Mouse (Mus musculus) embryonic fibroblast, embryonic 13.5 days (primary cell): ENCODE measurements around the gene Nme7.

Source experiments
- CTCF ChIP-seq: IDR thresholded peaks from 2 replicates; pipeline ENCODE4 v1.5.1; 2011; ENCODE audit warnings: mild to moderate bottlenecking, control low read depth, low read length, moderate library complexity, borderline replicate concordance; ENCODE audit not compliant: insufficient read depth
- POLR2A ChIP-seq: IDR thresholded peaks from 2 replicates; pipeline ENCODE4 v1.6.1; 2011; ENCODE audit warnings: low read depth, mild to moderate bottlenecking, control low read depth, low read length, moderate library complexity

DNA sequence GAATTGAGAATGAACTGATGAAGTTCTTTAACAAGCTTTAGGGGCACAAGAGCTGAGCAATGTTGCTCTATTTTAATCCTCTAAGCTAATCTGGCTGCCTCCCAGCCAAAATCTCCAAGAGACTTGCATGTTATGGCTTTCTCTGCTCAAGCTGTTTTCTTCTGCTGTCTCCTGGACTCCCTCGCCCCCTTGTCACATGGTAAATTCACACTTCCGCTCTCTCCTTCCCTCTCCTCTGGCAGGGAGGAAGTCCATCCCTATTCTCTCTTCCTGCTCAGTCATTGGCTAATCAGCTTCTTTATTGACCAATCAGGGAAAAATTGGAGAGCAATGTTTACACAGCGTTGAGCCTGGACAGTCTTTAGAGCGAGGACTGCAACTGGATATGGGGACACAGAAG lies 31.9 kb downstream of the Nme7 start:
- no peak for TF ChIP-seq CTCF
- no peak for TF ChIP-seq POLR2A
